Mouse (Mus musculus): ENCODE results near the gene Kansl1l. TPM values are rescaled to one million over a fixed set of nuclear protein-coding genes. Genes with fewer than 3 reads are reported as not detected.

Kansl1l gene
- polyA plus RNA-seq (2014; fragmentation: Nextera tagmentation; extraction: Ambion mirVana), result 7.8 and 10.7 TPM in 2 replicates

- no peaks in the 10 kb centered on the region for H3K9me3 ChIP-seq (ENCODE audit: control insufficient read depth, low read length)
- under 1% methylated on average over 36 of the region's 56 CpGs for WGBS
- H3K9ac ChIP-seq (ENCODE audit: low read length), result peak within 1 kb of the TSS; percentile 91
- ATAC-seq (ENCODE audit: low FRiP score) (peak; percentile 91), DNase-seq (ENCODE audit: low spot score, missing footprints) (peak; percentile 99)
- H3K36me3 ChIP-seq (ENCODE audit: control insufficient read depth, insufficient read depth, low read length), result no peaks in the 10 kb centered on the region
- H3K27ac ChIP-seq (ENCODE audit: low read depth, low read length), result peak within 1 kb of the TSS; percentile 92
- H3K4me2 ChIP-seq, result peak within 1 kb of the TSS; percentile 79
- peak within 1 kb of the TSS; percentile 79 for H3K4me3 ChIP-seq (ENCODE audit: low read depth, low read length)
- H3K27me3 ChIP-seq (ENCODE audit: control insufficient read depth, insufficient read depth, low read length), result no peaks in the 10 kb centered on the region; the same call in 1 of the 2 replicates
- H3K4me1 ChIP-seq (ENCODE audit: control insufficient read depth, insufficient read depth, low read length), result peaks cover 7% of the 10 kb centered on the region; the same call in 1 of the 2 replicates
Observed at GRCm38 (mm10) chr1:66817453-66817839, at the start of gene Kansl1l. Kansl1l (minus strand) TSS chr1:66817562.

- Histone ChIP-seq H3K9ac (ENCODE audit: low read length) (no peak overlapping the region), H3K4me3 (ENCODE audit: low read depth, low read length) (no peak overlapping the region), H3K4me2 (no peak overlapping the region), H3K4me1 (ENCODE audit: control insufficient read depth, insufficient read depth, low read length) (peaks cover 5% of the 10 kb centered on the region; the same call in 1 of the 2 replicates), H3K36me3 (ENCODE audit: control insufficient read depth, insufficient read depth, low read length) (no peaks in the 10 kb centered on the region), H3K27me3 (ENCODE audit: control insufficient read depth, insufficient read depth, low read length) (no peaks in the 10 kb centered on the region), H3K27ac (ENCODE audit: low read depth, low read length) (no peak overlapping the region), H3K9me3 (ENCODE audit: control insufficient read depth, low read length) (no peaks in the 10 kb centered on the region)
- no peak for DNase-seq (ENCODE audit: low spot score, missing footprints)
- no peak for ATAC-seq (ENCODE audit: low FRiP score)
- 88% methylated on average over 4 of the region's 4 CpGs for WGBS
Observed at GRCm38 (mm10) chr1:66865633-66866032, 48.3 kb upstream of the Kansl1l start.

- H3K27me3 ChIP-seq (ENCODE audit: control insufficient read depth, insufficient read depth, low read length), result no peaks in the 10 kb centered on the region
- H3K27ac ChIP-seq (ENCODE audit: low read depth, low read length), result no peak overlapping the region
- H3K36me3 ChIP-seq (ENCODE audit: control insufficient read depth, insufficient read depth, low read length), result no peaks in the 10 kb centered on the region
- peaks cover 5% of the 10 kb centered on the region; the same call in 1 of the 2 replicates for H3K4me1 ChIP-seq (ENCODE audit: control insufficient read depth, insufficient read depth, low read length)
- no peak overlapping the region for H3K9ac ChIP-seq (ENCODE audit: low read length)
- no peak for DNase-seq (ENCODE audit: low spot score, missing footprints)
- WGBS, result 22% methylated on average over 9 of the region's 9 CpGs
- ATAC-seq (ENCODE audit: low FRiP score), result no peak
- H3K4me3 ChIP-seq (ENCODE audit: low read depth, low read length), result no peak overlapping the region; the same call in 1 of the 2 replicates
- no peaks in the 10 kb centered on the region for H3K9me3 ChIP-seq (ENCODE audit: control insufficient read depth, low read length)
- peak overlapping the region; percentile 71; the same call in 1 of the 2 replicates for H3K4me2 ChIP-seq
Observed at GRCm38 (mm10) chr1:66863741-66864495, 46.6 kb upstream of the Kansl1l start.

- Histone ChIP-seq H3K9ac (ENCODE audit: low read length) (peak within 1 kb of the TSS; percentile 82), H3K27ac (ENCODE audit: low read depth, low read length) (no peak within 1 kb of the TSS; the same call in 1 of the 2 replicates), H3K9me3 (ENCODE audit: control insufficient read depth, low read length) (no peaks in the 10 kb centered on the region), H3K4me2 (peak within 1 kb of the TSS; percentile 71), H3K4me3 (ENCODE audit: low read depth, low read length) (peak within 1 kb of the TSS; percentile 77), H3K36me3 (ENCODE audit: control insufficient read depth, insufficient read depth, low read length) (no peaks in the 10 kb centered on the region), H3K27me3 (ENCODE audit: control insufficient read depth, insufficient read depth, low read length) (no peaks in the 10 kb centered on the region), H3K4me1 (ENCODE audit: control insufficient read depth, insufficient read depth, low read length) (peaks cover 5% of the 10 kb centered on the region; the same call in 1 of the 2 replicates)
- DNase-seq (ENCODE audit: low spot score, missing footprints) (peak; percentile 96), ATAC-seq (ENCODE audit: low FRiP score) (peak; percentile 87)
- under 1% methylated on average over 80 of the region's 85 CpGs for WGBS
Observed at GRCm38 (mm10) chr1:66862712-66863511, 45.5 kb upstream of the Kansl1l start, which contains the start of gene Acadl. Acadl (minus strand) TSS chr1:66863277.

GRCm38 (mm10) chr1:66861764-66862672 is 44.7 kb upstream of the Kansl1l start:
- Histone ChIP-seq H3K4me1 (ENCODE audit: control insufficient read depth, insufficient read depth, low read length) (peaks cover 5% of the 10 kb centered on the region; the same call in 1 of the 2 replicates), H3K27ac (ENCODE audit: low read depth, low read length) (no peak overlapping the region), H3K36me3 (ENCODE audit: control insufficient read depth, insufficient read depth, low read length) (no peaks in the 10 kb centered on the region), H3K4me2 (peak overlapping the region; percentile 71), H3K9me3 (ENCODE audit: control insufficient read depth, low read length) (no peaks in the 10 kb centered on the region), H3K9ac (ENCODE audit: low read length) (peak overlapping the region; percentile 82; the same call in 1 of the 2 replicates), H3K27me3 (ENCODE audit: control insufficient read depth, insufficient read depth, low read length) (no peaks in the 10 kb centered on the region), H3K4me3 (ENCODE audit: low read depth, low read length) (peak overlapping the region; percentile 77)
- peak; percentile 62 for ATAC-seq (ENCODE audit: low FRiP score)
- DNase-seq (ENCODE audit: low spot score, missing footprints), result peak; percentile 89
- WGBS, result 17% methylated on average over 14 of the region's 14 CpGs

GRCm38 (mm10) chr1:66847506-66847905 is 30.1 kb upstream of the Kansl1l start:
- WGBS, result 93% methylated on average over 4 of the region's 4 CpGs
- Histone ChIP-seq H3K4me3 (ENCODE audit: low read depth, low read length) (no peak overlapping the region), H3K27me3 (ENCODE audit: control insufficient read depth, insufficient read depth, low read length) (no peaks in the 10 kb centered on the region), H3K36me3 (ENCODE audit: control insufficient read depth, insufficient read depth, low read length) (peaks cover 9% of the 10 kb centered on the region), H3K9me3 (ENCODE audit: control insufficient read depth, low read length) (no peaks in the 10 kb centered on the region; the same call in 1 of the 2 replicates), H3K4me1 (ENCODE audit: control insufficient read depth, insufficient read depth, low read length) (no peaks in the 10 kb centered on the region), H3K9ac (ENCODE audit: low read length) (no peak overlapping the region), H3K27ac (ENCODE audit: low read depth, low read length) (no peak overlapping the region), H3K4me2 (no peak overlapping the region)
- ATAC-seq (ENCODE audit: low FRiP score), result no peak
- peak; percentile 85 for DNase-seq (ENCODE audit: low spot score, missing footprints)

- ATAC-seq (ENCODE audit: low FRiP score), result no peak
- WGBS, result 90% methylated on average over 5 of the region's 5 CpGs
- no peaks in the 10 kb centered on the region; the same call in 1 of the 2 replicates for H3K9me3 ChIP-seq (ENCODE audit: control insufficient read depth, low read length)
- no peaks in the 10 kb centered on the region for H3K4me1 ChIP-seq (ENCODE audit: control insufficient read depth, insufficient read depth, low read length)
- H3K4me2 ChIP-seq, result no peak overlapping the region
- no peak overlapping the region for H3K9ac ChIP-seq (ENCODE audit: low read length)
- DNase-seq (ENCODE audit: low spot score, missing footprints), result peak; percentile 71
- no peaks in the 10 kb centered on the region for H3K27me3 ChIP-seq (ENCODE audit: control insufficient read depth, insufficient read depth, low read length)
- no peak overlapping the region for H3K27ac ChIP-seq (ENCODE audit: low read depth, low read length)
- H3K36me3 ChIP-seq (ENCODE audit: control insufficient read depth, insufficient read depth, low read length), result peaks cover 9% of the 10 kb centered on the region
- H3K4me3 ChIP-seq (ENCODE audit: low read depth, low read length), result no peak overlapping the region
Observed at GRCm38 (mm10) chr1:66845690-66846318, 28.4 kb upstream of the Kansl1l start.

- WGBS, result 78% methylated on average over 10 of the region's 10 CpGs
- H3K4me1 ChIP-seq (ENCODE audit: control insufficient read depth, insufficient read depth, low read length), result no peaks in the 10 kb centered on the region
- no peak for ATAC-seq (ENCODE audit: low FRiP score)
Observed at GRCm38 (mm10) chr1:66841938-66842337, 24.6 kb upstream of the Kansl1l start.

More at GRCm38 (mm10) chr1:66841938-66842337, 24.6 kb upstream of the Kansl1l start:
- no peaks in the 10 kb centered on the region for H3K27me3 ChIP-seq (ENCODE audit: control insufficient read depth, insufficient read depth, low read length)
- no peaks in the 10 kb centered on the region for H3K36me3 ChIP-seq (ENCODE audit: control insufficient read depth, insufficient read depth, low read length)
- DNase-seq (ENCODE audit: low spot score, missing footprints), result peak; percentile 62
- no peak overlapping the region for H3K27ac ChIP-seq (ENCODE audit: low read depth, low read length)
- H3K9ac ChIP-seq (ENCODE audit: low read length), result no peak overlapping the region
- H3K4me2 ChIP-seq, result no peak overlapping the region
- H3K9me3 ChIP-seq (ENCODE audit: control insufficient read depth, low read length), result no peaks in the 10 kb centered on the region
- no peak overlapping the region for H3K4me3 ChIP-seq (ENCODE audit: low read depth, low read length)
